Mouse (Mus musculus): ENCODE data around the gene Trabd2b. TPM values are rescaled to one million over a fixed set of nuclear protein-coding genes. Genes with fewer than 3 reads are reported as not detected.

Gene Trabd2b
- polyA plus RNA-seq, 1 experiment from 2014 or later = 1.5 TPM

GRCm38 (mm10) chr4:114468095-114468429, 61.5 kb downstream of the Trabd2b start:
- Histone ChIP-seq H3K27me3 (replicated peaks) (peaks cover 52% of the 10 kb centered on the region), H3K36me3 (no peaks in the 10 kb centered on the region), H3K4me2 (peak overlapping the region; percentile 32; the same call in 1 of the 2 replicates), H3K4me3 (no peak overlapping the region), H3K9me3 (replicated peaks) (no peaks in the 10 kb centered on the region), H3K9ac (no peak overlapping the region), H3K4me1 (replicated peaks) (peaks cover 24% of the 10 kb centered on the region), H3K27ac (ENCODE audit: poor library complexity, severe bottlenecking) (no peak overlapping the region)
- ATAC-seq (ENCODE audit: insufficient number of reproducible peaks, low FRiP score) = peak; percentile 46; the same call in 1 of the 2 replicates
- WGBS = 8% methylated on average over 7 of the region's 7 CpGs

- Histone ChIP-seq H3K4me3 (no peak overlapping the region), H3K9ac (no peak overlapping the region), H3K36me3 (no peaks in the 10 kb centered on the region), H3K27me3 (replicated peaks) (peaks cover 62% of the 10 kb centered on the region), H3K9me3 (replicated peaks) (no peaks in the 10 kb centered on the region), H3K4me2 (no peak overlapping the region), H3K27ac (ENCODE audit: poor library complexity, severe bottlenecking) (no peak overlapping the region), H3K4me1 (replicated peaks) (peaks cover 24% of the 10 kb centered on the region)
- WGBS = 57% methylated on average over 1 of the region's 1 CpGs
- no peak for ATAC-seq (ENCODE audit: insufficient number of reproducible peaks, low FRiP score)
These were observed 63.4 kb downstream of the Trabd2b start for GRCm38 (mm10) chr4:114469881-114470280.

GRCm38 (mm10) chr4:114472143-114472542, 65.6 kb downstream of the Trabd2b start:
- peak; percentile 45 for ATAC-seq (ENCODE audit: insufficient number of reproducible peaks, low FRiP score)
- Histone ChIP-seq H3K4me3 (no peak overlapping the region), H3K9me3 (replicated peaks) (no peaks in the 10 kb centered on the region), H3K9ac (no peak overlapping the region; the same call in 1 of the 2 replicates), H3K36me3 (no peaks in the 10 kb centered on the region), H3K27me3 (replicated peaks) (peaks cover 66% of the 10 kb centered on the region), H3K4me1 (replicated peaks) (peaks cover 24% of the 10 kb centered on the region), H3K4me2 (no peak overlapping the region), H3K27ac (ENCODE audit: poor library complexity, severe bottlenecking) (no peak overlapping the region)
- WGBS = 53% methylated on average over 5 of the region's 5 CpGs

GRCm38 (mm10) chr4:114476316-114476715, 69.8 kb downstream of the Trabd2b start:
- Histone ChIP-seq H3K36me3 (no peaks in the 10 kb centered on the region), H3K9me3 (replicated peaks) (no peaks in the 10 kb centered on the region), H3K27ac (ENCODE audit: poor library complexity, severe bottlenecking) (no peak overlapping the region), H3K4me1 (replicated peaks) (peaks cover 22% of the 10 kb centered on the region), H3K4me3 (no peak overlapping the region), H3K27me3 (replicated peaks) (peaks cover 73% of the 10 kb centered on the region), H3K4me2 (no peak overlapping the region), H3K9ac (no peak overlapping the region)
- no peak for ATAC-seq (ENCODE audit: insufficient number of reproducible peaks, low FRiP score)
- WGBS = 88% methylated on average over 3 of the region's 3 CpGs

GRCm38 (mm10) chr4:114477082-114477771, 70.7 kb downstream of the Trabd2b start:
- H3K4me2 ChIP-seq = peak overlapping the region; percentile 20; the same call in 1 of the 2 replicates
- no peaks in the 10 kb centered on the region for H3K9me3 ChIP-seq (replicated peaks)
- peaks cover 73% of the 10 kb centered on the region for H3K27me3 ChIP-seq (replicated peaks)
- peaks cover 18% of the 10 kb centered on the region for H3K4me1 ChIP-seq (replicated peaks)
- 0 out of 2 replicates have a peak overlapping the region, but pooled peaks have one; percentile 21 for H3K9ac ChIP-seq
- H3K27ac ChIP-seq (ENCODE audit: poor library complexity, severe bottlenecking) = no peak overlapping the region
- WGBS = 24% methylated on average over 11 of the region's 11 CpGs
- H3K36me3 ChIP-seq = no peaks in the 10 kb centered on the region
- no peak overlapping the region for H3K4me3 ChIP-seq
- 0 out of 2 replicates have a peak, but pooled peaks have one; percentile 47 for ATAC-seq (ENCODE audit: insufficient number of reproducible peaks, low FRiP score)

- peaks cover 29% of the 10 kb centered on the region for H3K4me1 ChIP-seq (replicated peaks)
- H3K36me3 ChIP-seq = no peaks in the 10 kb centered on the region
- ATAC-seq (ENCODE audit: insufficient number of reproducible peaks, low FRiP score) = no peak
- peaks cover 64% of the 10 kb centered on the region for H3K27me3 ChIP-seq (replicated peaks)
- no peak overlapping the region for H3K9ac ChIP-seq
- 51% methylated on average over 5 of the region's 5 CpGs for WGBS
- no peak overlapping the region for H3K4me2 ChIP-seq
- H3K9me3 ChIP-seq (replicated peaks) = no peaks in the 10 kb centered on the region
- H3K4me3 ChIP-seq = no peak overlapping the region
- H3K27ac ChIP-seq (ENCODE audit: poor library complexity, severe bottlenecking) = no peak overlapping the region
These were observed 75.0 kb downstream of the Trabd2b start for GRCm38 (mm10) chr4:114481518-114481917.

GRCm38 (mm10) chr4:114484173-114484572, 77.6 kb downstream of the Trabd2b start:
- Histone ChIP-seq H3K27ac (ENCODE audit: poor library complexity, severe bottlenecking) (no peak overlapping the region), H3K9ac (no peak overlapping the region), H3K4me3 (no peak overlapping the region), H3K4me1 (replicated peaks) (peaks cover 24% of the 10 kb centered on the region), H3K27me3 (replicated peaks) (peaks cover 65% of the 10 kb centered on the region), H3K36me3 (no peaks in the 10 kb centered on the region), H3K4me2 (no peak overlapping the region), H3K9me3 (replicated peaks) (no peaks in the 10 kb centered on the region)
- no peak for ATAC-seq (ENCODE audit: insufficient number of reproducible peaks, low FRiP score)
- WGBS = 66% methylated on average over 2 of the region's 2 CpGs

GRCm38 (mm10) chr4:114485996-114486395, 79.5 kb downstream of the Trabd2b start:
- Histone ChIP-seq H3K9ac (no peak overlapping the region), H3K9me3 (replicated peaks) (peaks cover 9% of the 10 kb centered on the region), H3K27me3 (replicated peaks) (peaks cover 62% of the 10 kb centered on the region), H3K4me3 (no peak overlapping the region), H3K4me2 (no peak overlapping the region), H3K4me1 (replicated peaks) (peaks cover 24% of the 10 kb centered on the region), H3K27ac (ENCODE audit: poor library complexity, severe bottlenecking) (no peak overlapping the region), H3K36me3 (no peaks in the 10 kb centered on the region)
- 12% methylated on average over 5 of the region's 5 CpGs for WGBS
- ATAC-seq (ENCODE audit: insufficient number of reproducible peaks, low FRiP score) = peak; percentile 73; the same call in 1 of the 2 replicates

- no peak for ATAC-seq (ENCODE audit: insufficient number of reproducible peaks, low FRiP score)
These were observed 80.5 kb downstream of the Trabd2b start for GRCm38 (mm10) chr4:114486885-114487531.

GRCm38 (mm10) chr4:114487701-114488100, 81.2 kb downstream of the Trabd2b start:
- no peak for ATAC-seq (ENCODE audit: insufficient number of reproducible peaks, low FRiP score)
- no peak overlapping the region for H3K4me2 ChIP-seq
- WGBS = 74% methylated on average over 3 of the region's 3 CpGs
- H3K4me1 ChIP-seq (replicated peaks) = peaks cover 24% of the 10 kb centered on the region
- H3K36me3 ChIP-seq = no peaks in the 10 kb centered on the region
- no peak overlapping the region for H3K27ac ChIP-seq (ENCODE audit: poor library complexity, severe bottlenecking)
- H3K4me3 ChIP-seq = no peak overlapping the region
- H3K27me3 ChIP-seq (replicated peaks) = peaks cover 61% of the 10 kb centered on the region
- H3K9me3 ChIP-seq (replicated peaks) = peaks cover 9% of the 10 kb centered on the region
- no peak overlapping the region for H3K9ac ChIP-seq

More at GRCm38 (mm10) chr4:114486885-114487531, 80.5 kb downstream of the Trabd2b start:
- WGBS = 35% methylated on average over 2 of the region's 2 CpGs
- Histone ChIP-seq H3K4me1 (replicated peaks) (peaks cover 24% of the 10 kb centered on the region), H3K27ac (ENCODE audit: poor library complexity, severe bottlenecking) (no peak overlapping the region), H3K36me3 (no peaks in the 10 kb centered on the region), H3K27me3 (replicated peaks) (peaks cover 61% of the 10 kb centered on the region), H3K4me3 (no peak overlapping the region), H3K9me3 (replicated peaks) (peaks cover 9% of the 10 kb centered on the region), H3K4me2 (no peak overlapping the region), H3K9ac (no peak overlapping the region)

- no peak for ATAC-seq (ENCODE audit: insufficient number of reproducible peaks, low FRiP score)
- no peak overlapping the region for H3K27ac ChIP-seq (ENCODE audit: poor library complexity, severe bottlenecking)
- no peak overlapping the region for H3K9ac ChIP-seq
- H3K36me3 ChIP-seq = no peaks in the 10 kb centered on the region
- H3K4me3 ChIP-seq = no peak overlapping the region
- WGBS = 60% methylated on average over 4 of the region's 4 CpGs
- H3K4me1 ChIP-seq (replicated peaks) = peaks cover 6% of the 10 kb centered on the region
- peaks cover 9% of the 10 kb centered on the region for H3K9me3 ChIP-seq (replicated peaks)
- no peak overlapping the region for H3K4me2 ChIP-seq
- peaks cover 87% of the 10 kb centered on the region for H3K27me3 ChIP-seq (replicated peaks)
These were observed 85.6 kb downstream of the Trabd2b start for GRCm38 (mm10) chr4:114492157-114492556.
